Mouse (Mus musculus) heart, postnatal 4 days (tissue): Measurements from ENCODE around the gene Cyp4x1. TPM values are rescaled to one million over a fixed set of nuclear protein-coding genes. Genes with fewer than 3 reads are reported as not detected.
A peak's percentile ranks its signal among the peaks of the same experiment; 100 is the strongest.

Experiments
- DNase-seq: peaks from one replicate; pipeline ENCODE4 v3.0.0; 2021
- total RNA-seq, 2 experiments: library from RNA; stranded (reverse); gene quantifications; 2 replicates each; pipeline ENCODE4 v1.2.3; 2021

Gene Cyp4x1
- total RNA-seq, 2 experiments from 2014 or later, result not detected

DNA sequence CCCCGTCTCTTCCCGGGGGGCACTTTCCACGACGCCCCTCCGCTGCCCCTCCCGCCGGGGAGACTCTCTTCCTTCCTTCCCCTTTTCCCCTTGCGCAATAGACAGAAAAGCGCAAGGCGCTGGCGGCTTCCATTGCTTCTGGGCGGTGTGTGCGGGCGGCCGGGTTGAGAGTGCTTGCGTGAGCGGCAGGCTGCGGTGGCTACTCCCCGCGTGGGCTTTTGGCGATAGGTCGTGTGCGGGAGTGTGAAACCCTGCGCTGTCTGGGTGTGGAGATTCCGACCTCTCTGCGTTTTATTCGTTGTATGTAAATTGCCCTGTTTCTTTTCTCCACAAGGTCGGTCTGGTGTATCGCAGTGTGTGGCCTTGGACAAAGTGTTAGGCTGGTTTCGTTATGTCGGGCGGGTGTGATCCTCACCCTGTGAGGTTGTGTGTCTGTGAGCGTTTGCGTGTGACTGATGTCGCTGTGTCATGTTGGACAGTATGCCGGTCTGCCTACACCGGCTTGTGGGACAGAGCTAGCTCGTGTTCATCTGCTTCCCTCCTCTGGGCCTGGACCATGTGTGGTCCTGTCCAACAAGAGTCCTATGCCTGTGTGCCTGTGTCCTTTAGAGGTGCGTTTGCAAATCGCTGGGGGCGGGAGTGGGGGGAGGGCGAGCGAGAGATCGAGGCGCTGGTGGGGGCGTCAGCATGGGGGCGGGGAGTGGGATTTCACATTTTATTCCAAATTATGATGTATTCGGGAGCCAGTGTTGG, 77.0 kb downstream of the Cyp4x1 start:
- peak; percentile 48 for DNase-seq

- DNase-seq, result peak; percentile 59
Observed at GRCm38 (mm10) chr4:115056371-115056920, 77.6 kb downstream of the Cyp4x1 start, which contains the start of gene Tal1. TSS of gene Tal1 (plus strand) at chr4:115056426.

Other genes starting within 250 kb of the Cyp4x1 start
- under 1 TPM; 0.45 to 0.59 TPM for gene Foxd2, start 225.4 kb downstream of the Cyp4x1 start, total RNA-seq
- gene Foxe3, start 208.3 kb downstream of the Cyp4x1 start, total RNA-seq, result not detected
- gene Cmpk1, start 147.0 kb downstream of the Cyp4x1 start, total RNA-seq, result 10 to 100 TPM; 52.1 to 56.5 TPM
- gene Stil, start 134.1 kb downstream of the Cyp4x1 start, total RNA-seq, result 10 to 100 TPM; 10.4 to 12.6 TPM
- 1 to 10 TPM; 5.5 to 7.0 TPM for gene Tal1, start 77.9 kb downstream of the Cyp4x1 start, total RNA-seq
- gene Pdzk1ip1, start 45.6 kb downstream of the Cyp4x1 start, total RNA-seq, result under 1 TPM; 0.72 to 0.93 TPM
- gene Cyp4a29, start 107.8 kb upstream of the Cyp4x1 start, total RNA-seq, result not detected
- gene Cyp4a12a, start 164.8 kb upstream of the Cyp4x1 start, total RNA-seq, result not detected